Mouse (Mus musculus) MEL-GATA-1-ER (cell line): ENCODE results near the gene Slc35f1.
A peak's percentile ranks its signal among the peaks of the same experiment; 100 is the strongest.

Experiments used
- DNase-seq: peaks from one replicate; pipeline ENCODE4 v3.0.0-alpha.2; 2012; ENCODE audit warnings: low read depth; ENCODE audit errors: extremely low read depth

Gene Slc35f1

DNA sequence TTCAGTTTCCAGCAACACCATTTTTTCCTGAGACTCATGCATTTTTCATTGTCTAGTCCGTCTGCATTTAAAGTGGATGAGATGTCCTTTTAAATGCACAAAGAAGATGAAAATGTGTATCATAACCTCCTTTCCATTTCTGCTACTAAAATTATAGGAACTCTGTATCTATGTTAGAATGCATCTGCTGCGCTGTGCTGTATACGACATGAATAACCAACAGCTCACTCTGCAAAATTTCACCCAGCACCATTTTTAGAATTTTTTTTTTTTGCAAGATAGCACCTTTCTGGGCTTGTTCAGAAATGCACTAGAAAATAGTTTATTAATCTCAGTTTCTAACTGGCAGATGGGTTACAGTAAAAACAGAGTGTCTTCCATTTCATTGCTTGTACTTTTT lies 236.0 kb downstream of the Slc35f1 start:
- no peak for DNase-seq

DNA sequence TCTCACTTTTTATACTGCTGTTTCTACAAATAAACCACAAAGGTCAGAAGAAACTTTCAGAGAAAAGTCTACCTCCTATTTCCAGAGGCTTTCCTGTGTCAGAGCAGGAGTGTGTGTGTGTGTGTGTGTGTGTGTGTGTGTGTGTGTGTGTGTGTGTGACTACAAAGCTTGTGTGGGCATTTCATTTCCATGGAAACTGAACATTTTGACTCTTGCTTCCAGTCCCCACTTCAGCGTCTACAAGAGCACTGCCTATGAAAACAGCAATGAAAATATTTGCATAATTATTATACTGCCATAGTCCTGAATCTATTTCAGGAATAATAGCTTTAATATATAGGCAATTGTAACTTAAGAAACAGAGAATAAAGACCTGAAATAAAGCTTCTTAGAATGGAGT lies 241.8 kb downstream of the Slc35f1 start:
- DNase-seq = no peak

DNA sequence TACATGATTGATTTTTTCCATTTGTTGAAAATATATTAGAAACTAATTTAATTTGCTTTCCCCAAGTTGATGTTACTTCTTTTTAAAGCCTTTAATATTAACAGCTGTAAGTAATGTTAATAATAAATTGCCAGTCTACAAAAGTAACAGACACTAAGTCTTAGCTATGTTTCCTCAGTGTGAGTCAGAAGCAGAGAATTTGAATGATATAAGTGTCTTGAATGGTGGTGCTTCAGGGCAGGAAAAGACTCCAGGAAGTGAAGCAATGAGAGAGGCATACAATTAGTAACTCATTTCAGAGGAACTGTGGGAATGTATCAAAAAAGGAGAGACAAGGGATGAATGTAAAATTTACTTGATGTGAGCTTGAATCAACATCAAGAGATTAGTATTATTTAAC lies 244.3 kb downstream of the Slc35f1 start:
- no peak for DNase-seq

DNA sequence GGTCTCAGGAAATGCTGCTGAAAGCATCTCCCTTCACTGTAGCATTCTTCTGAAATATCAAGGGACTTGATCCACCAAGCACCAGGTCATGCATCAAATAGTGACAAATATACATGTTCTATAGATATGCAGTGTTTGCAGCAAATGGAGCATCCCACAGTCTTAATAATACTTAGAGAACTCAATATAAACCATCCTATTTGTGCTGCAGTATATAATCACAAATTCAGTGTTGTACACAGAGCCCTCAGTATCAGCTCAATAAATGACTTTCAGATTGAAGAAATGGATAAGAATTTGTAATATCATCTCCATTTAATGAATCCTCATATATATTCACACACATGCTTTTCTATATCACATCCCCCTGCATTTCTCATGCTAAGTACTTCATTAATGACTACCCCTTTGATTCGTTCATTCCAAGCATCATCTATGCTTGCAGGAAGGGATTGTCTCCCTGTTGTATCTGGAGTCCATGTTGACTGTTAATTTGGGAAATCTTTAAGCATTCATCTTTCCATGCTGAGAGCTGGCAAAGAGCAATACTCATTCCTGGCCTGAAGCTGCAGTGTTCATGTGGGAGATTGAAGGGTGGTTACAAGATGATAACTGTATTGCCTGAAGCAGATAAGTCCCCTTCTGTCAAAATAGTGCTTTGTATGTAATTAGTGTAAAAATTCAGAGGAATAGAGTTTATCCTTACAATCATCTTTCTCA lies 249.9 kb downstream of the Slc35f1 start:
- DNase-seq = no peak

DNA sequence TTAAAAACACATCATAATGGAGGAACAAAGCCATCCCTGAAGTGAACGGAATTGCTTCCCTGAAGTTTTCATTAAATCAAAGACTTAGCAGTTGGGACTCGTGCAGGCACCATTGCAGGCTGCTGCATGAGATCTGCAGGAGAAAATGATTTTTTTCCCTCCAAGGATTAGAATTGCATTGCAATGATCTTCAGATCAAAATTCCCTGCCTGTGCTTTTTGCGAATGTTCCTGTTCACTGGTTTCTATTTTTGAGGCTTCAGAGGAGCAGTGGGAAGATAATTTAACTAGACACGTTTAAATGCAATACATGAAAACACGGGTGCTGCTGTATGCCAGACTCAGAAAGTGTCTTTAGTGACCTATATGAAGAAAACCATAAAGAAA lies 250.5 kb downstream of the Slc35f1 start:
- no peak for DNase-seq

DNA sequence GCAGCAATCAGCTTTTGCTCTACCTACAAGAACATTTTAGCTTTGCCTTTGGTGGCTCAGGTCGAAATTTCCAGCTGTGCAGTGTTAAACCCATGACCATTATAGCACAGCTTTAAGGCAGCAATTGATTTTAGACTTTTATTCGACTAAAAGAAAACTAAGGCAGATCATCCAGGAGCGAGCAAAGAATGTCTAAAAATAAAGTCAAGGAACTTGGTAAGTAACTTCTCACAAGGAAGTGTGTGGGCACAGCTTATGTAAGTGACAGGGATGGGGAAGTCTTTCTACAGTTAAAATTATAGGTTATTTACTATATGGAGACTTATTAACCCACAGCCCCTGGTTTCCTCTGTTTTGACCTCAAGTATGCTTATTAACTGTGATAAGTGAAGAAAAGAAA lies 262.2 kb downstream of the Slc35f1 start:
- no peak for DNase-seq

DNA sequence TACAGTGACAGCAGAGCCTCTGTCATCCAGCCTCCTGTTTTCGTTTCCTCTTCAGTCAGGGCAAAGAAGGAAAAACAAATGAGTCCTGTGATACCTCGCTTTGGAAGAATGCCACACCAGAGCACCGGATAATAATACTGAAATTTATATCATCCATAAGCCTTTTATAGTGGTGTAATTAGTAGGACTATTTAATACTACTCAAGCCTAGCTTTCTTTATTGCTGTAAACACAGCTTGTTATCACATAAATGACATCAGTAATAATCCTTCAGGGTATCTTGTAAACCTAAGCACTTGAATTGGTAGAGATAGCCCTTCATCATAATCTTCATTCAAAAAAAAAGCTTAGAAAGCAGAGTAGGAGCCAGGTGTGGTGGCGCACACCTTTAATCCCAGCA lies 266.4 kb downstream of the Slc35f1 start:
- DNase-seq = no peak

DNA sequence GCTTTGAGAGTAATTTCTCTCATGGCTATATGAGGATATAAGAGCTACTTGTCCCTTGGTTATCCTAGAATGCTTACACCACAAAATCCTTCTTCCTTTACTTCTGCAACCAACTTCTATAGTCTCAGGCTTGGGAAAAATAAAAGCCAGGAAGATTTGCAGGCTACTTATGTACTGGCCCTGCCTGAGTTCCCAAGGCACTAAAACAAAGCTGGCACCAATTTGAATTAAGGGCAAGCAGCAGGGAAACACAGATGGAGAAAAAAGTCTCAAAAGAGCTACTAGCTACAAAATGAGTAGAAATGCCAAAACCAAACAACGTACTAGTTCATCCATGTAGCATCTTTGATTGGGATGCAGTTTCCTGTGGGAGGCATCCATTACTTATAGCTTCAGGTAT lies 288.9 kb downstream of the Slc35f1 start:
- DNase-seq = no peak

DNA sequence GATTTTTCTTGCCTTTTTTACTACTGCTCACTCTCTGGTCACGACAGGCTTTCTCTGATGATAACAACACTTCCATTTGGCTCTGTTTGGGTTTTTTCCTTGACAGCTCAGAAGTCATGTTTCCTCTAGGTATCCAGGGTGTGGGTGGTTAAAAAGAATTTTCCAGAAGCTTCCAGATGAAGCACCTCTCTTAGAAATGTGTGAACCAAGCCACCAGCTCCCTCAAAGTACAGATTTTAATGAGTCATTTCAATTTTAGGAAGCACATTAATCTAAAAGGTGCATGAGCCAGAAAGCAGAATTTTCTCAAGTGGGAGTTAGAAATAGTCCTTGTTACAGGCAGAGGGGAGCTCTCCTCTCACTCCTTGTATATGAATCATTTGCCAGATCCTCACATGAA lies 292.5 kb downstream of the Slc35f1 start:
- DNase-seq = no peak

DNA sequence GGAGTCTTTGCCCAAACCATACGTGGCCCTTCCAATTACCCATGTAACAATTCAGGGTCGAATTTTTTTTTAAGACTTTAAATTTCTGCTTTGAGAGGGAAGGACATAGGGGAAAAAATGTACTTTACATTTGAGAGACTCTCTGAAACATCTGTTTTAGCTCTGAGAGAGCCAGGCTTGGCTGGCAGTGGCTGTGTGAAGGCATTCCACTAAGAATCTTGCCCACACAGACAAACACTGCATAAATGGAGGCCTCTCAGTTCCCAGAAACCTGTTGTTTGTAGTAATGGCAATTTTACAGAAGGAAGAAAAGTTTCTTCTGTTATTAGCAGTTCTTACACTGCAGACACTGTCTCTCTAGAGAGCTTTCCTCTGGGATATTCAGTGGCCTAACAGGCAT lies 301.9 kb downstream of the Slc35f1 start:
- DNase-seq = no peak

DNA sequence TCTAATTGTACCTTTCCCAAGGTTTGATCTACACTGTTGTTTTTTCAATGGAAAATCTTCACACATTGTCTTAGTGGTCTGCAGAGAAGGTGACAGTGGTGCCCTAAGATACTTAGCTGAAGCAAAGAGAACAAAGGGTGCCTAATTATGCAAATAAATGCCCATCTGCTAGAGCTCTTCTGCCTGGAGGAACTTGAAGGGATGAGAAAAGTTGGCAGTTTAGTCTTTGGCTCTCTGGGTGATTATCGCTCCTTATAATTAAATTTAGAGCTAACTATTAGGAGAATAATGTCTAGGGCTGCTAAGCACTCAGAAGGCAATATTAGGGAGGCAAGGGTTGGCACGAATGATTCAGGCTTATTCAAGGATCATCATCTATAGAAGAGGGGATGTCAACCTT lies 306.6 kb downstream of the Slc35f1 start:
- no peak for DNase-seq

DNA sequence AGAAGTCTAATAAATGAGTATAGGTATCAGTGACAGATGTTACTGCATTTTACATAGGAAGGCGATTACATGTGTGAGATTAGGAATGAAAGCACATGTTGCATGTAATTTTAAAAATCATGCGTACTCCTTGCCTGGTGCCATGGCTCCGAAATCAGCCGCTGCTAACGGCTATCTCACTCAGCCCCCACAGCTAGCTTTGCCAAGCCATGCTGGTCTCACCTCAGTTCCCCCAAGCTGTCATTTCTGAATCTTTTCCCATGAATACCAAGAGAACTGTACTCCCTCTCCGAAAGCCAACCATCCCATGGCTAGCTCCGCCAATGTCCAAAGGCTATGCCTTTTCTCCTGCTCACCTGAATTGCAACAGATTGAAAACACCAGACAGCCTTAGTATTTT lies 310.8 kb downstream of the Slc35f1 start:
- DNase-seq = no peak

DNA sequence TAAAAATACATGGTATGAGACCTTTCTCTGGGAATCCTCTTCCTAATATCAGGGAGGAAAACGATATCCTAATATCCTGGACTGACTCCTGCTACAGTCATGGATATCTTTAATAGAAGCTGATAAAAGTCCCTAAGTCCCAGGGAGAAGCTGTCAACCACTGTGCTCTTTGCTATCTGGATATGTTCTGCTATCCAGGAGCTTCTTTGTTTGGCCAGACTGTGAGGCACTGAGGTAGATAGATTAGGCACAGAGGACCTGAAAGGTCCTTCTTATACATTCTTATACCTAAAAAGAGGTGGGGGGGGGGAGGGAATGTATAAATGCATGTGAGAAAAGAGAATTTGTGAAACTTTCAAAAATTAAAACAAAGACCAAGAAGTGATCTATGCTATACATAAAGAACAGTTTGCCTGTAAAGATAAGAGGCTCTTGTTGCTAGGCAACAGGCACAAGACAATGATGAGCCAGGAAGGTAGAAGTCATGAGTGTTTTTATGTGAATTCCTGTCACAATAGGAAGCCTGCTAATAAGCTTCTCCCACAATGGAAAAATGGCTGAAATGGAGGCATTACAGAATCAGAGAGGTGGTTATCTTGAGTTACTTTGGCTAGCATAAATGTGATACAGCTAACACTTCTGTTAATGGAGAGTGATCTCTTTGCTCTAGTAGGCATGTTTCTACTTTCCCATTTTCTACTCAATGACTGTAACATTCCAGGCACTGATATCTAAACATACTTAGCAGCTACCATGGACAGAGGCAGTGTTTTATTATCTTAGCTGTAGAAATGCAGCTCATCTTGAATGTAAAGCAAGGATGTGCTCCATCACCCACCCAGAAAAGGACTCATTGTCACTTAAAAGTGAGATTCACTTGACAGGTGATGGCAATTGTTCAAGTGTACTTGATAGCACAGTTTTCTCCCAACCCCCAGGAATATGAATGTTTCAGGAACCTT lies 316.2 kb downstream of the Slc35f1 start:
- no peak for DNase-seq

DNA sequence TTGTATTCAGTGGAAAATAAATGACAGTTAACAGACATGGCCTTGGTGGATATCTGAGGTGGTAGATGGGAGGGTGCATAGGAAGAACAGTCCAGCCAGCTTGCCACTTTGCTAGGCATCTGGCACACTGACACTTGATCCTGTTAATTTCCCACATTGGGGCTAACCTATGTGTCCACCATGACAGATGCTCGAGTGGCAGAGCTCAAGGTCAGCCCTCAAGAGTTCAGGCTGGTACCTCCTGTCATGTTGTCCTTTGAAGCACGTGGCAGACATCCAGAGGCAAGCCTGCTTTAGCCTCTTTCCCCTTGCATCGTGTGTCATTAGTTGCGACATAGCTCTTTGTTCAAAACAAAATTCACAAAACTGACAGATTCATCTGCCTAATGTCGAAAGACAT lies 323.5 kb downstream of the Slc35f1 start:
- DNase-seq = no peak

DNA sequence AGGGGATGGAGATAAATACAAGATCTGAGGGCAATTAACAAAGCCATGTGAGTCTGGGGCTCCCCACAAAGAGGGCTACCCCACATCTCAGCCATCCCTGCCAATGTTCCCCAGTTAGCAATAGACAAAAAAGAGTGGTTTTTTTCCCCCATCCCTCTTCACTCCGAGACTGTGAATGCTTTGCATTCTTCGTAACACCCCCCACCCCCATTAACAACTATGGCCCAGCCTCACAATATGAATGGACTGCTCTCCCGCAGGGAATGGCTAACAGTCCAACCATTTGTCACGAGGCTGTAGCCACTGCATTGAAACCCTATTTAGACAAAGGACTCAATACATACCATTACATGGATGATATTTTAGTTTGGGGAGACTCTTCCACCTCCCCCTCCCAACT lies 338.1 kb downstream of the Slc35f1 start:
- DNase-seq = no peak

DNA sequence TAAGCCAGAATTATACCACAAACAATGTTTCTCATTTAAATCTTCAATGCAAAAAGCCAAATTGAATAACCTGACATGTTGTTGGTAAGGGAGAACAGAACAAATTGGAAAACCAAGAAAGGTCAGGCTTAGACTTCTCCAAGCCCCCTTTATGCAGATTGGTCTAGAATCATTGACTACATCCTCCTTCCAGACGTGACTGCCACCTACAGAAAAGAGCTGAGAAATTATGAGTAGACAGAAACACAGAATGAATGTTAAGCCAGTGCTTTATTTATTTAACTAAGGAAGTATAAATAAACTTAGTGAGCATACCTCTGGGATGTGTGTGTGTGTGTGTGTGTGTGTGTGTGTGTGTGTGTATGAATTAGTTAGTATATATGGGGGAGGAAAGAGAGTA lies 344.9 kb downstream of the Slc35f1 start:
- no peak for DNase-seq

DNA sequence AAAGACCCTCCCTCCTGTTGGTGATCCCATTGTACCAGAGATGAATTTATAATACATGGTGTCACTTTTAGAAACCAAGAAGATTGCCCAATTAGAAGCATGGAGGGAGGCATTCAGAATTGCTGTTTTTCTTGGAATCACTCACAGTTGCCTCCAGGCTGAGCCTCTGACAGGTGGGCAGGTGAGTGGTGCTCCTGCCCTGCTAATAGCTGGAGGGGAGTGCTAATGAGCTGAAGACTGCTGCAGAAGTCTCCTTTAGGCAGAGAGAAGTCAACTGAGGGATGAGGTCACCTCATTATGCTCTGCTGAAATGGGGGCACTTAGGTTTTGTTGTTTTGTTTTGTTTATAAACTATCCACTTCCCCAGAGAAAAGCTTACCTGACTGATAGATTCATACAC lies 355.6 kb downstream of the Slc35f1 start:
- no peak for DNase-seq

DNA sequence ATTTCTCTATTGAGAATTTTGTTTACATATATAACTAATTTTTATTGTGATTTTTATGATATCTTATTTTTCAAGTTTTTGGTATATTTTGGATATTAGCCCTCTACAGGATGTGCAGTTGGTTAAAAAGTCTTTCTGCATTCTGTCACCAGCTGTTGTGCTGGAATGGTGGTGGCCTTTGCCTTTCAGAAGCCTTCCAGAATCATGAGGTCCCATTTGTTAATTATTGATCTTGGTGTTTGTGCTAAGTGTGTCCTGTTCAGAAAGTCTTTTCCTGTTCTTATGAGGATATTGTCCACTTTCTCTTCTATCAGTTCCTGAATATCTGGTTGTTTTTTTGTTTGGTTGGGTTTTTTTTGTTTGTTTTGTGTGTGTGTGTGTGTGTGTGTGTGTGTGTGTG lies 362.2 kb downstream of the Slc35f1 start:
- no peak for DNase-seq

DNA sequence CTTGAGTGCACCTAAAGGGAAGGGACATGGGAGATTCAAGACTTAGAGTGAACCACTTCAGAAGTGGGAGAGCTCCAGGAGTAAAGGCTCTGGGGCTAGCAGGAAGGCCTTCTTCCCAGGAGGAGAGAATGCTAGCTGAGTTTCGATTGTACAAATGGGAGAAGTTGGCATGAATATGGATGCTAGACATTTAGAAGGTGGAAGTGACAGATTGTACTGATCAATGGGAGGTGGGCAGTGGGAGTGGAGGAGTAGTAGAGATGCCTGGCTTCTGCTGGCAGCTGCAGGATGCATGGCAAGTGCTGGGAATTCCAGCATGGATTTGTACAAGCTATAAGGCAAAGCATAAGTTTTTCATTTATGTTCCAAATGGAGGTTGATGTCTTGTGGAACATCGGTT lies 370.4 kb downstream of the Slc35f1 start:
- DNase-seq = no peak

DNA sequence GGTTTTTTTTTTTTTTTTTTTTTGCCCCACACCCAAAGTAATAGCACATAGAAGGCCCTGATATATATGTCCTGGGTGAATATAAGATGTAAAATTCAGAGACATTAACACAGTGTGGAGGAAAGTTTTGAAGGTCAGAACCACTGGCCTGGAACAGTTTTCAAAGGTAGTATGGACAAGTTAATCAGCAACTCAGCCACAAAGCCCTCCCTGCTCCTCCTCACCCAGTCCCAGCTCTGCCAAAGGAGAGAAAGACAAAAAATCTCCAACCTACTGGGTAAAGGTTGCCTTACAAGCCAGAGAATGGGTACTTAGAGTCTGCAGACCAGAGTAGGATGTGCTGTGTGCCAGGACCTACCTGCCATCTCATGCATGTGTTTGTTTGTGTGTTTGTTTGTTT lies 372.4 kb downstream of the Slc35f1 start:
- no peak for DNase-seq

DNA sequence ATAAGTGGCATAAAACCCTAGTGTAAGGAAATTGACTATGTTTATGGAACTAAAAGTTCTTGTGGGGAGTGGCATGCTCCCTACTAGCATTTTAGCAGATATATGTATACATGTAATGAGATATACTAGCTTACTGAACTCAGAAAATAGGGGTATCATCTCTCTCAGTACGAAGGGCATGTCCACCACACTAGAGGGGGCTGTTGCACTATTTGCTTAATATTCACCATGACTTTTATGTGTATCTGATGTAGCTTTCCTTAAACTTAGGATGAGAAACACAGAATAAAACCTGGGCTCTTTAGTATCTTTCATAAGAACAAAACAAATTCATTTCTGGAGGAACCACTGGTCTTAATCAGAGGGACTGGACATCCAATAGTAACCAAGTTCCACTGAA lies 397.5 kb downstream of the Slc35f1 start:
- DNase-seq = peak; percentile 11

DNA sequence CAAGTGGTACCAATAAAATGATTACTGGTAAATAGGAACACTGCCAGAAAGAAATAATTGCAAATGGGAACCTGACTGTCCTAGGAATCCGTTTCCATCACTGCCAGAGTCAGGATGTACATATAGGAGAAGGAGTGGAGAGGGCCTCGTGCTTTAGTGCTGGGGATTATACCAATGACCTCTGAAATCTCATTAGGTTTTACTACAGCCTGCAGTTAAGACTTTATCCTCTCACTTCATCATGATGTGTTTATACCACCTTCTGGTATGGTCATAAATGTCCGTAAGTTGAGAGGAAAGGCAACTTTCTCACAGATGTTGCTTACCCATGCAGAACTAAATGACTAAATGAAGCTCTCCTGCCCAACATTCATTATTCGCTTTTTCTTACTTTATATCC lies 401.2 kb downstream of the Slc35f1 start:
- no peak for DNase-seq

DNA sequence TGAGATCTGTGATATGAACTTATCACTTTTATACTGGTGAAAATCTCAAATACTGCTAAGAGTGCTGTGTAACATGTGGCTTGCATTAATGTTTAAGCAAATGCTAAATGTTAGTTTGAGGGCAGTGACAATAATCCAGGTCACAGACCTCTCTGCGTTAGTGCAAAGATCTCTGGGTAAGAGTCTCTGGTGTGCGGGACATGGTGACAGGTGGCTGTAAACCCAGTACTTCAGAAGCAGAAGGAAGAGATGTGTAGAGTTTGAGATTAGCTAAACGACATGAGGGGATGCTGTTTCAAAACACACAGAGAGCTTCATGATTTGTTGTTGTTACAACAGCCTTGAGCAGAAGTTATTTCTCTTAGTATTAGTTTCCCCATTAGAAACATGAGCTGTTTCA lies 406.1 kb downstream of the Slc35f1 start:
- DNase-seq = no peak
